Mouse (Mus musculus) forebrain, postnatal 0 days (tissue): ENCODE measurements around the gene Sorbs1. TPM values are rescaled to one million over a fixed set of nuclear protein-coding genes. Genes with fewer than 3 reads are reported as not detected.

ENCODE experiments used
- ATAC-seq: fragments of 200-750 bp; cut with Nextera tagmentation; 2 replicates; pipeline ENCODE4 v1.8.0; 2017; ENCODE audit warnings: mild to moderate bottlenecking, moderate library complexity
- DNase-seq: peaks from one replicate; pipeline ENCODE4 v3.0.0-alpha.2; 2015
- H3K27ac ChIP-seq: fragments of 300-500 bp; sonication (generic); 2 replicates; pipeline ENCODE4 v1.5.1; 2014; ENCODE audit warnings: low read depth, mild to moderate bottlenecking, antibody characterized with exemption, low read length, moderate library complexity, mixed read lengths
- H3K27me3 ChIP-seq: fragments of 300-500 bp; sonication (generic); 2 replicates; pipeline ENCODE4 v1.6.1; 2014; ENCODE audit warnings: mild to moderate bottlenecking, low read length, mixed read lengths; ENCODE audit not compliant: insufficient read depth
- H3K36me3 ChIP-seq: fragments of 300-500 bp; sonication (generic); 2 replicates; pipeline ENCODE4 v1.6.1; 2014; ENCODE audit warnings: mild to moderate bottlenecking, moderate library complexity; ENCODE audit not compliant: insufficient read depth
- H3K4me1 ChIP-seq: fragments of 300-500 bp; sonication (generic); 2 replicates; pipeline ENCODE4 v1.6.1; 2014; ENCODE audit warnings: antibody characterized with exemption; ENCODE audit not compliant: insufficient read depth
- H3K4me2 ChIP-seq: fragments of 300-500 bp; sonication (generic); 2 replicates; pipeline ENCODE4 v1.6.1; 2014; ENCODE audit warnings: low read depth, mild to moderate bottlenecking, moderate library complexity
- H3K4me3 ChIP-seq: fragments of 300-500 bp; sonication (generic); 2 replicates; pipeline ENCODE4 v1.5.1; 2014; ENCODE audit warnings: low read depth, low read length, mixed read lengths
- H3K9ac ChIP-seq: fragments of 300-500 bp; sonication (generic); 2 replicates; pipeline ENCODE4 v1.6.1; 2014; ENCODE audit warnings: mild to moderate bottlenecking
- H3K9me3 ChIP-seq: fragments of 300-500 bp; sonication (generic); 2 replicates; pipeline ENCODE4 v1.6.1; 2016; ENCODE audit warnings: low read length
- CTCF ChIP-seq: sonication (generic); IDR thresholded peaks from 2 replicates; pipeline ENCODE4 v1.5.1; 2016; ENCODE audit warnings: antibody characterized with exemption, control low read depth, low read depth
- WGBS: fragments of 180-500 bp; shearing (Covaris S2); extraction: QIAGEN DNeasy Blood & Tissue Kit; methylation state at CpG from one replicate; pipeline ENCODE4 v1.1.7; 2014; 5-methylcytosine and 5-hydroxymethylcytosine counted together
- polyA plus RNA-seq: library from polyadenylated mRNA; unstranded; fragments of >200 nt; fragmentation: Nextera tagmentation; extraction: Ambion mirVana; gene quantifications from 2 replicates; pipeline ENCODE4 v1.2.1, GENCODE M21; 2015
- total RNA-seq: library from RNA; depleted of rRNA; stranded (reverse); fragments of >200 nt; gene quantifications from 2 replicates; pipeline ENCODE4 v1.2.3, GENCODE M21; 2014

Sorbs1 gene
- total and polyA plus RNA-seq, 2 experiments from 2014 or later, result 51.8 to 74.9 TPM

DNA sequence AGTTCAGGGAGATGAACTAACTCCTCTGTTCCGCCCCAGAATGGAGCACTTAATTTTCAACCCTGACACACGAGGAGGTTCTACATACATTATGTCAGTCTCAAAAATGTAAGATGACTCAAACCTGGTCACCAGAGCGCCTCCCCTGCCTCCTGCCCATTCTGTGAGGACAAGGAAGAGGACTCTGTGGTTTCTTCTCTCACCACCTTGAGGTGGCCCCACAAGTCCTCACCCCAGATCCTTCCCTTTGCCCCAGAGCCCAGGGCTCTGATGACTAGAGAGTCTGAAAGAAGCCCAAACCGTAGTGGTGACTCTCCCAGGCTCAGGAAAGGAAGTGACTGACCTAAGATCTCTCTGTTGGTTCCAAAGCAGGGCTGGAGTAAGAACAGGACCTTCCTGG lies 17.5 kb downstream of the Sorbs1 start:
- DNase-seq, result no peak
- TF ChIP-seq CTCF, result no peak
- Histone ChIP-seq H3K9ac (no peak overlapping the region), H3K9me3 (no peaks in the 10 kb centered on the region), H3K4me2 (no peak overlapping the region), H3K27ac (no peak overlapping the region), H3K36me3 (0 out of 2 replicates have a peak, but pooled peaks cover 9% of the 10 kb centered on the region), H3K4me1 (no peaks in the 10 kb centered on the region), H3K4me3 (no peak overlapping the region), H3K27me3 (no peaks in the 10 kb centered on the region)
- WGBS, result 92% methylated on average over 4 of the region's 4 CpGs
- ATAC-seq, result no peak

DNA sequence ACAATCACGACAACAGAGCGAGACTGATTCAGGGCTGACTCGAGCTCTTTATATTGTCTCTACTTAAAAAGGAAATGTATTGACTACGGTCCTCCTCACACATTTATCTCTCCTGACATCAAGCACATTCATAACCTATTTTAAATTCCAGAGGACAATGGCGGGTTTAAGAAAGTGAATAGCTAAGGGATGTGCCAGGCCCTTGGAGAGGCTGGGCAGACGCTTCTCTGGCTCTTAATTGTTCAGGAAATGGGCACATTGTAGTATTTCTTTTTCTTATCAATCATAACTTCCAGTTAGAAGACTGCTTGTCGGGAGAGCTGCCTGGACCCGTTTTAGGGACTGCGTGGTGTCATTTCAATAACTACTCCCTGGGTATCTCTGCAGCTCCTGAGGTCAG lies 20.7 kb downstream of the Sorbs1 start:
- H3K9me3 ChIP-seq, result no peaks in the 10 kb centered on the region
- peaks cover 5% of the 10 kb centered on the region; the same call in 1 of the 2 replicates for H3K4me1 ChIP-seq
- WGBS, result 64% methylated on average over 9 of the region's 9 CpGs
- H3K36me3 ChIP-seq, result no peaks in the 10 kb centered on the region
- H3K4me2 ChIP-seq, result no peak overlapping the region
- no peak overlapping the region for H3K9ac ChIP-seq
- DNase-seq, result no peak
- H3K4me3 ChIP-seq, result no peak overlapping the region
- no peak overlapping the region for H3K27ac ChIP-seq
- no peak for TF ChIP-seq CTCF
- H3K27me3 ChIP-seq, result no peaks in the 10 kb centered on the region
- ATAC-seq, result no peak

- no peak for DNase-seq
- Histone ChIP-seq H3K27ac (no peak overlapping the region), H3K4me3 (no peak overlapping the region), H3K4me1 (peaks cover 9% of the 10 kb centered on the region; the same call in 1 of the 2 replicates), H3K36me3 (no peaks in the 10 kb centered on the region), H3K4me2 (no peak overlapping the region), H3K27me3 (no peaks in the 10 kb centered on the region), H3K9ac (no peak overlapping the region), H3K9me3 (no peaks in the 10 kb centered on the region)
- WGBS, result 93% methylated on average over 2 of the region's 2 CpGs
- no peak for TF ChIP-seq CTCF
- ATAC-seq, result no peak
These were observed 22.1 kb downstream of the Sorbs1 start for GRCm38 (mm10) chr19:40491442-40491841.

DNA sequence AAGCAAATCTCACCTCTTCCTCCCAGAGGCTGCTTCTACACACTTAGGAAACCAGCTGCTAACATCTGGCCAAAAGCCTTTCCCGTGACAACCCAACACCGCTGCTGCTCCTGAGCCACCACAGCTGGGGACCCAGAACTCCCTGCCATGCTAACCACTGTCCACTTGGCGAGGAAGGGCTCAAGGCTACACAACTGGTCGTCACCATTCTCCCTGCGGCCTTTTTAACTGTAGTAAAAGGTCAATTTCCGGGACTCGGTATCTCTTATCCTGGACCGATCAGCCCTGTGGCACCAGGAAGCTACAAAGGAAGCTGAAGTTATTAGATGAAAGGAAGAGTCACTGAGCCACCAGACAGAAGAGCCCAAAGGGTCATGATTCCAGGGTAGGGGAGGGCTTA lies 22.8 kb downstream of the Sorbs1 start:
- Histone ChIP-seq H3K4me2 (no peak overlapping the region), H3K4me3 (no peak overlapping the region), H3K36me3 (no peaks in the 10 kb centered on the region), H3K9ac (no peak overlapping the region), H3K27me3 (no peaks in the 10 kb centered on the region), H3K4me1 (peaks cover 9% of the 10 kb centered on the region; the same call in 1 of the 2 replicates), H3K27ac (peak overlapping the region; percentile 40; the same call in 1 of the 2 replicates), H3K9me3 (no peaks in the 10 kb centered on the region)
- no peak for ATAC-seq
- 85% methylated on average over 8 of the region's 8 CpGs for WGBS
- no peak for DNase-seq
- TF ChIP-seq CTCF, result no peak

DNA sequence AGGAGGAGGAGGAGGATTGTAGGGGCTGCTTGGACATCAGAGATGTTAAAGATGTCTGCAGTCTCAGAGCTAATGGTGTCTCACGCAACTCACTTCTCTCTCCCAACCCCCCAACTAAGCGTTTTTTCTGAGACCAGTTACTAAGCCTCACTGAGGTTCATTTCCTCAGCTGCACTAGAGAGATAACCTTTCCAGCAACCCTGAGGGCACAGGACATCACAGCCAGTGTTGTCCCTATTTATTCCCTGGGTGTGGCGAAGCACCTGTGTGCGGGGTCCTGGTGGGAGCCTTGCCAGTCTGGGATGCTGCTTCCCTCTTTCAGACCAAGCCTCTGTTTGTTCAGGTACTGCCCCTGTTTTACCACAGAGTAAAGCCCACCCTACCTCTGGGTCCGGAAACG lies 23.9 kb downstream of the Sorbs1 start:
- Histone ChIP-seq H3K9me3 (no peaks in the 10 kb centered on the region), H3K4me1 (peaks cover 9% of the 10 kb centered on the region; the same call in 1 of the 2 replicates), H3K27ac (no peak overlapping the region), H3K9ac (no peak overlapping the region), H3K4me2 (no peak overlapping the region), H3K27me3 (no peaks in the 10 kb centered on the region), H3K36me3 (no peaks in the 10 kb centered on the region), H3K4me3 (no peak overlapping the region)
- WGBS, result 76% methylated on average over 6 of the region's 6 CpGs
- TF ChIP-seq CTCF, result no peak
- no peak for DNase-seq
- no peak for ATAC-seq

GRCm38 (mm10) chr19:40488853-40489454 lies 24.6 kb downstream of the Sorbs1 start:
- Histone ChIP-seq H3K9me3 (no peaks in the 10 kb centered on the region; the same call in 1 of the 2 replicates), H3K4me2 (no peak overlapping the region), H3K27ac (no peak overlapping the region), H3K4me1 (peaks cover 9% of the 10 kb centered on the region; the same call in 1 of the 2 replicates), H3K27me3 (no peaks in the 10 kb centered on the region), H3K4me3 (no peak overlapping the region), H3K9ac (no peak overlapping the region), H3K36me3 (no peaks in the 10 kb centered on the region)
- DNase-seq (no peak), ATAC-seq (no peak)
- WGBS, result 71% methylated on average over 8 of the region's 8 CpGs
- TF ChIP-seq CTCF, result no peak

GRCm38 (mm10) chr19:40487561-40487960 lies 26.0 kb downstream of the Sorbs1 start:
- Histone ChIP-seq H3K27me3 (no peaks in the 10 kb centered on the region), H3K9me3 (no peaks in the 10 kb centered on the region; the same call in 1 of the 2 replicates), H3K27ac (0 out of 2 replicates have a peak overlapping the region, but pooled peaks have one; percentile 9), H3K36me3 (no peaks in the 10 kb centered on the region), H3K9ac (no peak overlapping the region), H3K4me3 (no peak overlapping the region), H3K4me1 (peaks cover 9% of the 10 kb centered on the region; the same call in 1 of the 2 replicates), H3K4me2 (no peak overlapping the region)
- peak; percentile 53 for ATAC-seq
- TF ChIP-seq CTCF, result no peak
- DNase-seq, result peak; percentile 37
- WGBS, result 38% methylated on average over 11 of the region's 11 CpGs
